Mouse (Mus musculus) midbrain, postnatal 0 days (tissue): ENCODE results near the gene Zgpat. TPM values are rescaled to one million over a fixed set of nuclear protein-coding genes. Genes with fewer than 3 reads are reported as not detected.

Experiments
- ATAC-seq: fragments of 200-750 bp; cut with Nextera tagmentation; 2 replicates; pipeline ENCODE4 v1.8.0; 2017; ENCODE audit warnings: moderate number of reproducible peaks, mild to moderate bottlenecking, moderate TSS enrichment, moderate library complexity; ENCODE audit not compliant: low FRiP score
- DNase-seq: peaks from one replicate; pipeline ENCODE4 v3.0.0-alpha.2; 2015; ENCODE audit warnings: low spot score
- H3K27ac ChIP-seq: fragments of 300-500 bp; sonication (generic); 2 replicates; pipeline ENCODE4 v1.5.1; 2014; ENCODE audit warnings: low read depth, mild to moderate bottlenecking, low read length, mixed read lengths
- H3K27me3 ChIP-seq: fragments of 300-500 bp; sonication (generic); 2 replicates; pipeline ENCODE4 v1.6.1; 2014; ENCODE audit warnings: low read length, control low read depth, mixed read lengths; ENCODE audit not compliant: insufficient read depth
- H3K36me3 ChIP-seq: fragments of 300-500 bp; sonication (generic); 2 replicates; pipeline ENCODE4 v1.6.1; 2014; ENCODE audit warnings: low read length, control low read depth, mixed read lengths; ENCODE audit not compliant: insufficient read depth
- H3K4me1 ChIP-seq: fragments of 300-500 bp; sonication (generic); 2 replicates; pipeline ENCODE4 v1.6.1; 2014; ENCODE audit warnings: mild to moderate bottlenecking, control low read depth, antibody characterized with exemption, low read length, mixed read lengths; ENCODE audit not compliant: insufficient read depth
- H3K4me2 ChIP-seq: fragments of 300-500 bp; sonication (generic); 2 replicates; pipeline ENCODE4 v1.6.1; 2014; ENCODE audit warnings: low read depth, mild to moderate bottlenecking, low read length, mixed read lengths; ENCODE audit not compliant: poor library complexity, severe bottlenecking
- H3K4me3 ChIP-seq: fragments of 300-500 bp; sonication (generic); 2 replicates; pipeline ENCODE4 v1.5.1; 2014; ENCODE audit warnings: low read depth, mild to moderate bottlenecking, low read length, moderate library complexity
- H3K9ac ChIP-seq: fragments of 300-500 bp; sonication (generic); replicated peaks from 2 replicates; pipeline ENCODE4 v1.6.1; 2014; ENCODE audit warnings: mild to moderate bottlenecking, low read length, moderate library complexity, mixed read lengths; ENCODE audit not compliant: poor library complexity, severe bottlenecking
- H3K9me3 ChIP-seq: fragments of 300-500 bp; sonication (generic); 2 replicates; pipeline ENCODE4 v1.6.1; 2016; ENCODE audit warnings: low read length, control low read depth
- CTCF ChIP-seq: IDR thresholded peaks from 2 replicates; pipeline ENCODE4 v1.5.1; 2016; ENCODE audit warnings: antibody characterized with exemption, mild to moderate bottlenecking
- WGBS: fragments of 180-500 bp; shearing (Covaris S2); extraction: QIAGEN DNeasy Blood & Tissue Kit; methylation state at CpG from one replicate; pipeline ENCODE4 v1.1.7; 2014; 5-methylcytosine and 5-hydroxymethylcytosine counted together
- polyA plus RNA-seq: library from polyadenylated mRNA; unstranded; fragments of >200 nt; fragmentation: Nextera tagmentation; extraction: Ambion mirVana; gene quantifications from 2 replicates; pipeline ENCODE4 v1.2.1, GENCODE M21; 2015
- total RNA-seq: library from RNA; depleted of rRNA; stranded (reverse); fragments of >200 nt; gene quantifications from 2 replicates; pipeline ENCODE4 v1.2.3, GENCODE M21; 2014

Gene Zgpat
- total and polyA plus RNA-seq, 2 experiments from 2014 or later: 44.3 to 79.2 TPM

DNA sequence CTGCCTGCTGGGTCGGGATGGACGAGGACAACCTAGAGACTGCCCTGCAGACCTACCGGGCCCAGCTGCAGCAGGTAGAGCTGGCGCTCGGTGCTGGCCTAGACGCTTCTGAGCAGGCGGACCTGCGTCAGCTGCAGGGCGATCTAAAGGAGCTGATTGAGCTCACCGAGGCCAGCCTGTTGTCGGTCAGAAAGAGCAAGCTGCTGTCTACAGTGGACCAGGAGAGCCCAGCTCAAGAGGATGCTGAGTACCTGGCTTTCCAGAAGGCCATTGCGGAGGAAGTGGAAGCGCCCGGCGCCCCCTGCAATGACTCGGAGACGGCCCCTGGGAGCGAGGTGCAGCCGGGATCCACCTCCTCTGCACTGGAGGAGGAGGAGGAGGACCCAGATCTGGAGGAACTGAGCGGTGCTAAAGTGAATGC, 937 bp downstream of the Zgpat start:
- H3K27me3 ChIP-seq: no peaks in the 10 kb centered on the region
- H3K4me1 ChIP-seq: peaks cover 16% of the 10 kb centered on the region
- ATAC-seq: peak; percentile 64
- H3K4me3 ChIP-seq: peak overlapping the region; percentile 83
- 1% methylated on average over 20 of the region's 20 CpGs for WGBS
- peaks cover 18% of the 10 kb centered on the region for H3K36me3 ChIP-seq
- peak overlapping the region; percentile 98 for H3K4me2 ChIP-seq
- no peak for TF ChIP-seq CTCF
- DNase-seq: peak; percentile 8
- peak overlapping the region; percentile 92 for H3K27ac ChIP-seq
- peak overlapping the region; percentile 86 for H3K9ac ChIP-seq
- no peaks in the 10 kb centered on the region for H3K9me3 ChIP-seq

DNA sequence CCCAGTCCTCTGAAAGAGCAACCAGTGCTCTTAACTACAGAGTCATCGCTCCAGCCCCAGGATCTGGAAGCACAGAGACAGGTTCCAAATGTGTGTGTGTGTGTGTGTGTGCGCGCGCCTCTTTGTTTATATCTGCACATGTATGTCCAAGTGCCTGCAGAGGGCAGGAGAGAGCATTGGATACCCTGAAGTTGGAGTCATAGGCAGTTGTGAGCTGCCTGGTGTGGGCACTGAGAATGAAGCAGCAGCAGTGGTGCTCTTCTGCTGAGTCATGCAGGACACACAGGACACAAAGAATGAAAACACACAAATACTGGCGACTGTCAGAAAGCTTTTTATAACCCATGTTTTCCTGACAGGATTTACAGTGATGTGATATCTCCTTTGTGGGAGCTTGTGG, 5.3 kb downstream of the Zgpat start:
- Histone ChIP-seq H3K27me3 (no peaks in the 10 kb centered on the region), H3K4me2 (no peak overlapping the region), H3K4me1 (peaks cover 10% of the 10 kb centered on the region), H3K4me3 (no peak overlapping the region), H3K27ac (no peak overlapping the region), H3K36me3 (no peaks in the 10 kb centered on the region; the same call in 1 of the 2 replicates), H3K9me3 (no peaks in the 10 kb centered on the region), H3K9ac (no peak overlapping the region)
- WGBS: 97% methylated on average over 5 of the region's 5 CpGs
- DNase-seq (no peak), ATAC-seq (no peak)
- TF ChIP-seq CTCF: peak; percentile 33

DNA sequence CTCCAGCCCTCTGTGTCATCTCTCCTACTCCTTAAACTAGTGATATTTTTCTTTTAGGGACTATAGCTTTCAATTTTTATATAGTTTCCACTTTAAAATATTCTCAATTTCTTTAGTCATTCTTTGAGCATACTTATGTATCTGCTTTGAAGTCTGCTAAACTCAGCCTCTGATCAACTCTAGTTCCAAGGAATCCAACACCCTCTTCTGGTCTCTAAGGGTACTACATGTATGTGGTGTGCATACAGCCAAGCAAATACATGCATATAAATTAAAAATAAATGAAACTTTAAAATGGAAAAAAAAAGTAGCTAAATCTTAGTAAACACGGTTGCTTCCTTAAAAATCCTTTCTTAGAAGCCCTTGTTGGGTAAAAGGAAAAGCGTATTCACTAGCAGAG, 11.1 kb downstream of the Zgpat start:
- Histone ChIP-seq H3K9me3 (no peaks in the 10 kb centered on the region), H3K27ac (no peak overlapping the region), H3K4me2 (no peak overlapping the region), H3K9ac (no peak overlapping the region), H3K27me3 (no peaks in the 10 kb centered on the region), H3K4me1 (no peaks in the 10 kb centered on the region), H3K36me3 (peaks cover 27% of the 10 kb centered on the region), H3K4me3 (no peak overlapping the region)
- ATAC-seq (no peak), DNase-seq (peak; percentile 40)
- TF ChIP-seq CTCF: peak; percentile 62
- 95% methylated on average over 2 of the region's 2 CpGs for WGBS

- H3K27me3 ChIP-seq: no peaks in the 10 kb centered on the region
- peaks cover 39% of the 10 kb centered on the region for H3K36me3 ChIP-seq
- H3K4me2 ChIP-seq: no peak overlapping the region
- no peak for DNase-seq
- 93% methylated on average over 2 of the region's 2 CpGs for WGBS
- no peak for TF ChIP-seq CTCF
- ATAC-seq: no peak
- no peaks in the 10 kb centered on the region for H3K4me1 ChIP-seq
- no peak overlapping the region for H3K9ac ChIP-seq
- H3K9me3 ChIP-seq: no peaks in the 10 kb centered on the region
- H3K4me3 ChIP-seq: no peak overlapping the region
- H3K27ac ChIP-seq: no peak overlapping the region
These were observed 12.5 kb downstream of the Zgpat start for GRCm38 (mm10) chr2:181377230-181377629.

DNA sequence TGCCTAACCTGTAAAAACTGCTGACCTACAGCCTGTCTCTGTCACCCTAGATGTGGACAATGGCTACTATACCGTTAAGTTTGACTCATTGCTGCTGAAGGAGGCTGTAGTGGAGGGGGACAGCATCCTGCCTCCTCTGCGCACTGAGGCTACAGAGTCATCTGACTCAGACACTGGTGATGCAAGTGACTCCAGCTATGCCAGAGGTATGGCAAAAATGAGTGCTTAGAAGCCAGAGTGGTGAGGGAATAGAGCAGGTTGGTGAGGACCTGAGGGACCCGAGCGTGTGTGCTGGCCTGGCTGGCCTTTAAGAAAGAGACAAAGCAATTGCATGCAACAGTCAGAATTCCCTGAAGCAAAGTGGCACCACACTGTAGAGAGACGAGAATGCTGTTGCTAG, 14.0 kb downstream of the Zgpat start:
- peaks cover 51% of the 10 kb centered on the region for H3K36me3 ChIP-seq
- H3K27ac ChIP-seq: no peak overlapping the region
- H3K4me3 ChIP-seq: no peak overlapping the region
- H3K9me3 ChIP-seq: no peaks in the 10 kb centered on the region
- DNase-seq (no peak), ATAC-seq (no peak)
- H3K9ac ChIP-seq: no peak overlapping the region
- no peak for TF ChIP-seq CTCF
- H3K4me1 ChIP-seq: no peaks in the 10 kb centered on the region
- no peaks in the 10 kb centered on the region for H3K27me3 ChIP-seq
- WGBS: 94% methylated on average over 5 of the region's 5 CpGs
- no peak overlapping the region for H3K4me2 ChIP-seq

GRCm38 (mm10) chr2:181379778-181380177, 15.1 kb downstream of the Zgpat start, which contains the start of gene Lime1:
Lime1 (plus strand) TSS chr2:181380078.
- Histone ChIP-seq H3K36me3 (peaks cover 51% of the 10 kb centered on the region), H3K4me3 (no peak within 1 kb of the TSS), H3K4me2 (no peak within 1 kb of the TSS), H3K4me1 (no peaks in the 10 kb centered on the region), H3K9me3 (no peaks in the 10 kb centered on the region), H3K27me3 (no peaks in the 10 kb centered on the region), H3K9ac (no peak within 1 kb of the TSS), H3K27ac (no peak within 1 kb of the TSS)
- DNase-seq (no peak), ATAC-seq (no peak)
- 95% methylated on average over 12 of the region's 12 CpGs for WGBS
- no peak for TF ChIP-seq CTCF
